Mouse (Mus musculus) lung, postnatal 25 days (tissue): ENCODE data around the gene Birc5.
A peak's percentile ranks its signal among the peaks of the same experiment; 100 is the strongest.

Experiments used
- DNase-seq: peaks from one replicate; pipeline ENCODE4 v3.0.0; 2022; ENCODE audit warnings: low spot score

Birc5 gene

DNA sequence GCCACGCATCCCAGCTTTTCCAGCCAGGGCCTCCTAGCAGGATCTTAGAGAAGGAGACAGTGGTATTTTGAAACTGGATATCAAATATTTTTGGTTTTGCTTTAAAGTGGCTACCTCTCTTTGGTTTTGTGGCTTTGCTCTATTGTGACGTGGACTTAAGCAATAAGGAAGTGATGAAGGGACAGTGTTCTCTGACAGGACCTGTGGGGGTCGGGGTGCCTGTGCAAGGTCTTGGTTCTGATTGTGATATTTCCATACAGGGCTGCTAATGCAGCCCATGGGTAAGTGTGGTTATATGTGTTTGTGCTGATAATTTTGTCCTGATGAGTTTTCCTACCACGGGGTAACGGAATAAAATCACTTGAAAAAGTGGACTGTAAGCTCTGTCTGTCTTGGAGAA is 6.3 kb downstream of the Birc5 start:
- DNase-seq, result no peak

DNA sequence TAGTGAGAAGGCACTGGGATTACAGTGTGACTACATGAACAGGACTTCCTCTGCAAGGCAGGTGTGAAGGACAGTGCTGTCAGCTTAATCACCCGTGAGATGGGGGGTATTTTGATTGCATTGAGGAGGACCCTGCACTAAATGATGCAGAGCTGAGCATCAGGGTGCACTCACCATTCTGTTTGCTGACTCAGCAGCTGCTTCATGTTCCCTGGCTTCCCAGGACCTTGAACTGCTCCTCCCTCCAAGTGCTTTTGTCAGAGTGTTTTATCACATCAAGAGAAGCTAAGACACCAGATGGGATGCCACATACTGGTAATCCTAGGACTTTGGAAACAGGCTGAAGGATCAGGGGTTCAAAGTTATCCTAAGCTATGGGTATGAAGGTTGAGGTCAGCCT is 6.9 kb downstream of the Birc5 start:
- no peak for DNase-seq

- no peak for DNase-seq
Observed at GRCm38 (mm10) chr11:117857462-117857861, 8.4 kb downstream of the Birc5 start.

DNA sequence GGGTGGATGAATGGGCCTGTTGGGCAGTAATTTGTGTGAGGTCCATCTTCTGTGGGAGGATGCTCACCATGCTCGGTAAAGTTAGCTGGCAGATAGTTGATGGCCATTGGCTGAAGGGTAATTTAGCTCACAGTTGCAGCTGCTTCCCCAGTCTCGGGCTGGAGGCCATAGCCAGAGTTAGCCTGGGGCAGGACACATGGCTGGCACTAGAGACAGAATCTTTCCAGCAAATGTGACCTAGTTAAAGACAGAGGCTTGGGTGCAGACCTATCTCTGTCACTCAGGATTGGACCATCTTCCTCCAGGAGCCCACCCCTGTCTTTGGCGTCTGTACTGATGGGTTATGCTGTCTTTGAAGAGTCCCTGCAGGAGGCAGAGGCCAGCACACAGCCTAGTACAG is 9.3 kb downstream of the Birc5 start:
- no peak for DNase-seq

GRCm38 (mm10) chr11:117860601-117861000 is 11.6 kb downstream of the Birc5 start, which contains the start of gene Tmem235:
Gene Tmem235, plus strand, starts transcription at chr11:117860752.
- no peak for DNase-seq

- DNase-seq, result no peak
Observed at GRCm38 (mm10) chr11:117863174-117863856, 14.3 kb downstream of the Birc5 start.

- no peak for DNase-seq
Observed at GRCm38 (mm10) chr11:117864805-117865204, 15.8 kb downstream of the Birc5 start.

DNA sequence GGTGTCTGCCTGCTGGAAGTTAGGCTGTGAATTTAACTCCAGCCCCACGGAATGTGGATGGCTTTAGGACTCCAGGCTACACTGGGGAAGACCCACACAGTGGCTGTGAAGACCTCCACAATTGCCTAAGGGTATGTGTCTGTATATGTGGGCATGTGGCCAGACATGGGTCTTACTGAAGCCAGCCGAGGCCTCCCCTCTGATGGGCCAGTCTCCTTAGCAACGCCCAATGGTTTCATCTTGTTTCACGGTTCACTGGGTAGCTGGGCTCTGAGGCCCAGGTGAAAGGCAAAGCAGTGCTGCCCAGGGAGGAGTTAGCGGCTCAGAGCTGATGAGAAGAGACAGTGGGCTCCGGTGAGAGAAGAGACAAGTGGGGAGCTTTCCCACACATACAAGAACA is 16.9 kb downstream of the Birc5 start:
- no peak for DNase-seq

DNA sequence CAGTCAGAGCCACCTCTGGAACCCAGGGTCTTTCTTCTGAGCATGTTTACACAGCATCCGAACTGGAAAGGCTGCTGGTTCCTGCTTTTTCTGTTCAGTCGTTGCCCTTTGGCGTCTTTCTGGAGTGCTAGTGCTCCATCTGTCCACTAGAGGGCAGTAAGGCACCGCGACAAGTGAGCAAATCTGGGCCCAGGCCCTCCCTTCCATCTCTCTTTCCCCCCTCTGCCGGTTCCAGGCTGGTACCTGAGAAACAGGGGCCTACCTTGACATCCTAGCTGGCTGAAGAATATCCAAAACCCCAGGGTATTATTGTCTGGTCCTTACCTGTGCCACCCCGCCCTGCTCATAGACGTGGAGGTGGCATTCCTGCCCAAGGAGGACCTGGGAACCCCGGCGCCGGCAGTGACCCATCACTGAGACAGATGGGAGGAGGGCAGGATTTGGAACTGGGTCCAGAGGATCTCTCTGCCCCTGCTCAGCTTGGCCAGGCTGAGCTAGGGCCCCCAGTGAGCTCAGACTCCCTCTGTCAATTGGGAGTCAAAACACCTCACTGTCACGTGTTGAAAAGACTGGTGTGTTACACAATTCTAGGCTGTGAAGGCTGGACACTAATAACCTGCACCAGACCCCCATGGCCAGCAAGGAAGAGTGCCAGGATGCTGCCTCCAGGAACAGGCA is 21.8 kb downstream of the Birc5 start:
- peak; percentile 84 for DNase-seq

- DNase-seq, result no peak
Observed at GRCm38 (mm10) chr11:117871376-117871775, 22.3 kb downstream of the Birc5 start.

DNA sequence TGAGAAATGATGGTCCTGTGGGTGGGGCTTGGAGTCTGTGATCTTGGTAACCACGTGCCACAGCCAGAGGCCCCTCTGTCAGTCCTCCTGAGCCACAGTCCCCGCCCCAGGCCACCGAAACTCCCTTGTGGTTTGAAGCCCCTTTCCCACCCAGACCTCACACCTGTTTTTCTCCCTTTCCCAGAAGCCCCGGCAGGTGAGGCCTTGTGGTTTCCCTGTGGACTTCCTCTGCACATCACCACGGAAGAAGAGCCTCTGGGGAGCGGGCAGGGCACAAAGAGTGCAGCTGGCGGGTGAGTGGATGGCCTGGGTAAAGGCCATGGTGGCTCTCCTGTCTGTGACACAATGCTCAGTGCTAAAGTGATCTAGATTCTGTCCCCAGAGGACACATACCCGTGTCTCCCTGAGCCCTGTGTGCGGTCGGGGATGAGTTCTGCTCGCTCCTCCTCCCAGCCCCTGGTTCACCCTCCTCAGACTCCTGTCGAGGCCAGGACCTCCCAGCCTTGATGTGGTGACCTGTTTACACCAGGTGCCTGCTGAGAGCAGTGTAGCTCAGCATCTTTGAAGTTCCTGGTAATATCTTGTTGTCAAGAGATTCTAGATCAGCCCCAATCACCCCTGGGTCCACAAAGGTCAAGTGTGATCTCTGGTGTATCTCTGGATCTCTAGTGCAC is 23.0 kb downstream of the Birc5 start:
- DNase-seq, result peak; percentile 49

DNA sequence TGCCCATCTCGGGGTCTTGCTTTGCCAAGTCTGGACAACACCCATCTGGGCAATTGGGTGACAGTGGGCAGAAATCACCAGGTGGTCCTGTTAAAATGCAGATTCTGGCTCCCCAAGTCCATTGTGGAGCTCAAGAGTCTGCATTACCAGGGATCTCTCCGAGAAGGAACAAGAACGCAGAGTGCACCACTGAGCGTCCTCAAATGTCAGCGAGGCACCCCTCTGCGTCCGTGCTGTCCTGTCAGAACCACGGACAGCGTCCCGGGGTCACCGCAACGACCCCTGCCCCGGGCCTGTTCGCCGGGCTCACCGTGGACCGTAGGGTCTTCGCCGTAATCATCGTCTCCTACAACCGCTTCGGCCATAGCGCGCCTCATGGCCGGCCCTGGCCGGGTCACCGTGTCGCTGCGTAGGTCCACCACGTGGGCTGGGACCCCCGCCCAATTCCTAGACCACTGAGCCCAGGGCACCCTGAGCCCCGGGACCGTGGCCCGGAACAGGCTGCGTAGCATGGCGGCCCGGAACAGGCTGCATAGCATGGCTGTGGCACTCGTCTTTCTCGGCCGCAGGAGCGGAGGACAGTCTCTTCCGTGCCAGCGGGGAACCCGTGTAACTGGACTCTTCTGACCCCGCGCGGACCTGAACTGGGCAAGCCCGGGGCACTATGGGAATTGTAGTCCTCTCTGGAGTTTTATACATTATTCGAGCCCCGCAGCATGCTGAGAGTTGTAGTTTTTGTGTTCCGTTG is 24.0 kb downstream of the Birc5 start, which contains the start of gene Tha1:
TSS of gene Tha1 (minus strand) at position 621 of the 748 bp plus-strand sequence.
- peak; percentile 88 for DNase-seq

DNA sequence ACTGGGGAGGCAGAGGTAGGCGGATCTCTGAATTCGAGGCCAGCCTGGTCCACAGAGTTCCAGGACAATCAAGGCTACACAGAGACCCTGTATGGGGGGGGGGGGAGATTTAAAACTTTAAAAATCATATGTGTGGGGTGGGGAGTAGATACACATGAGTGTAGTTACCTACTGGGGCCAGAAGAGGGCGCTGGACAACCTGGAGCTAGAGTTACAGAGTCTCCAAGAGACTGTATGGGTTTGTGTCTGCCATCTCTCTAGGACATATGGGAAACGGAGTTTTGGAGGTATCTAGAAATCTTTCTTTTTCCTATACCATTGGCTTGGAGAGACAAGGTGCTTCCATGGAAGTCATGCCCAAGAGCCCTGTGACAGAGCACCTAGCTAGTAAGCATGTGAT is 25.4 kb downstream of the Birc5 start:
- no peak for DNase-seq

GRCm38 (mm10) chr11:117875681-117876080 is 26.6 kb downstream of the Birc5 start:
- DNase-seq, result no peak

DNA sequence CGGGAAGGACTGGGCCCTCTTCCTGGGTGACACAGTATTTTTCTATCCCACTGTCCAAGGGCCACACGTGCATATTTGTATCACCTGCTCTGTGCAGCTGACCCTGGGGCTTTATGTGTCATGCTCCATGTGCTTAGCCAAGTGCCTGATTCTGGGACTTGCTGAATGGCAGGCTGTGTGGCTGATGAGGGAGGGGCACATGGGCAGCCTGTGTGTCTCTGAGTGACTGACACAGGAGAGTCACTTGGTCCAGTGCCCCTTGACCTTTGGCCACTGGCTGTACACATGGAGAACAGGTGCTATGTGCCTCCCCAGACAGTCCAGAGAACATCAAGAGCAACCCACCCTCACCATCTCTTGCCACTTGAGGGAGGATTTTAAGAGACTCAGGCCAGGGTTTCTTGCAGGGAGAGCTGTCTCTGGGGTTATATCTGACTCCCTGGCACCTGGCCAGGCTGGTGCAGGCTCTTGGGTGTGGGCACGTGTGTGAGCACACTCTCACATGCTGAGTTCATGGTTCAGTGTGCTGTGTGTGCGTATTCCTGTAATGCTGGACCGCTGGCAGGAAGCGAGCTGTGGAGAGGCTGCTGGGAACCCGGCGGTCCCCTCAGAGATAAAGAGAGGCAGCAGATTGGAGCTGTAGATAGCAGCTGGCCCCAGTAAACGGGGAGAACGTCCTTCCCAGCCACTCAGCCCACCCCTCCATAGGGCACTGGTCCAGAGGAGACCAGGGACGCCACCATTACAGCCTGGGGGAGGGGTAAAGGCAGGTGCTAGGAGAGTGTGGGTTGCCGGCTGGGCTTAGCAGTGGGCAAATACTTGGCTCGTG is 29.1 kb downstream of the Birc5 start:
- DNase-seq, result peak; percentile 41

DNA sequence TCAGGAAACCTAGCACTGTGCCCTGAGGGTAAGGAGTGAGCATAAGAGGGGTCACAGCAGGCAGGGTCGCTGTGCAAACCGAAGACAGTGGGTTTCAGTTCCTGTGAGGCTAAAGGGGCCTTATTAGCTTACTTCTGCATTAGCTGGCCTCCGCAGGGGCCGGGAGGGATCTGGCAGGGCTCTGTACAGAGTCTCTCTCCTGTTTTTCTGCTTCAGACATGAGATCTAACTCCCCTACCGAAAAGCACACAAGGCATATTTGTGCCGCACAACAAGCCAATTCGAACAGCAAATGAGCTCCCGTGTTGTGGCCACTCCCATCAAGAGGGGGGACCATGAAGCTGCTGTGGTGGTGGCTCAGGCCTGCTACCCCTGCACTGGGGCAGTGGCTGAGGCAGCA is 29.8 kb downstream of the Birc5 start:
- DNase-seq, result no peak

DNA sequence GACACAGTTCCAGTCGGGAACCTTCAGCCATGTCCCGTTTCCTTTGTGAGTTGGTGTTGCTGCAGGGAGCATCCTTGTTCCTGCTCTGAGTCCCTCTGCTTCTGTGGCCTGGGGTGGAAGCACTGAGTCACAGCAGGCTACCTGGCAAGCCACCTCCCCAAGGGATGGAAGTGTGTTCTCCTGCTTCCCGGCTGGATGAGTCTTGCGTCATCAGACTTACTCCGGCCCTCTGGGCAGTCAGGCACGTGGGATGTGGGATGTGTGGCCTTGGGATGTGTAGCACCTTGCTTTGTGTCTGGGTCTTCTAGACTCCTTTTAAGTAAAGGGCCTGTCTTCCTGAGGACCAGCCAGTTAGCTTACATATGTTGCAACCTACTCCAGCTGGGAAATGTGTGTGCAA is 30.6 kb downstream of the Birc5 start:
- DNase-seq, result no peak

GRCm38 (mm10) chr11:117880336-117880976 is 31.4 kb downstream of the Birc5 start:
- DNase-seq, result no peak

GRCm38 (mm10) chr11:117880977-117881358 is 31.9 kb downstream of the Birc5 start:
- DNase-seq, result no peak

- peak; percentile 88 for DNase-seq
Observed at GRCm38 (mm10) chr11:117881787-117882186, 32.7 kb downstream of the Birc5 start.

- DNase-seq, result peak; percentile 60
Observed at GRCm38 (mm10) chr11:117882208-117882607, 33.2 kb downstream of the Birc5 start.
